Mouse (Mus musculus): ENCODE results near the gene Plekha7. TPM values are rescaled to one million over a fixed set of nuclear protein-coding genes. Genes with fewer than 3 reads are reported as not detected.

The Plekha7 gene
- polyA plus RNA-seq, 1 experiment from 2014 or later = 9.2 TPM

- WGBS = 85% methylated on average over 7 of the region's 7 CpGs
- Histone ChIP-seq H3K27me3 (replicated peaks; ENCODE audit: control insufficient read depth, insufficient read depth, low read length) (no peaks in the 10 kb centered on the region), H3K27ac (replicated peaks; ENCODE audit: low read depth, low read length) (no peak overlapping the region), H3K36me3 (ENCODE audit: control insufficient read depth, insufficient read depth, low read length) (no peaks in the 10 kb centered on the region), H3K4me2 (ENCODE audit: low read depth, low read length) (no peak overlapping the region), H3K4me3 (ENCODE audit: low read depth, low read length) (no peak overlapping the region), H3K9ac (ENCODE audit: low read depth, low read length) (no peak overlapping the region), H3K4me1 (ENCODE audit: control insufficient read depth, insufficient read depth, low read length) (no peaks in the 10 kb centered on the region), H3K9me3 (ENCODE audit: control insufficient read depth, low read length) (no peaks in the 10 kb centered on the region)
- ATAC-seq (ENCODE audit: low read depth) (no peak), DNase-seq (ENCODE audit: low spot score) (no peak)
These were observed 140.0 kb downstream of the Plekha7 start for GRCm38 (mm10) chr7:116168224-116168623.

- Histone ChIP-seq H3K36me3 (ENCODE audit: control insufficient read depth, insufficient read depth, low read length) (no peaks in the 10 kb centered on the region), H3K4me3 (ENCODE audit: low read depth, low read length) (no peak overlapping the region), H3K4me2 (ENCODE audit: low read depth, low read length) (no peak overlapping the region), H3K27me3 (replicated peaks; ENCODE audit: control insufficient read depth, insufficient read depth, low read length) (no peaks in the 10 kb centered on the region), H3K9me3 (ENCODE audit: control insufficient read depth, low read length) (no peaks in the 10 kb centered on the region), H3K9ac (ENCODE audit: low read depth, low read length) (no peak overlapping the region), H3K27ac (replicated peaks; ENCODE audit: low read depth, low read length) (no peak overlapping the region), H3K4me1 (ENCODE audit: control insufficient read depth, insufficient read depth, low read length) (no peaks in the 10 kb centered on the region)
- ATAC-seq (ENCODE audit: low read depth) (no peak), DNase-seq (ENCODE audit: low spot score) (no peak)
- 82% methylated on average over 12 of the region's 12 CpGs for WGBS
These were observed 143.9 kb downstream of the Plekha7 start for GRCm38 (mm10) chr7:116164232-116164631.

- Histone ChIP-seq H3K4me2 (ENCODE audit: low read depth, low read length) (no peak overlapping the region), H3K27ac (replicated peaks; ENCODE audit: low read depth, low read length) (no peak overlapping the region), H3K4me3 (ENCODE audit: low read depth, low read length) (no peak overlapping the region), H3K27me3 (replicated peaks; ENCODE audit: control insufficient read depth, insufficient read depth, low read length) (no peaks in the 10 kb centered on the region), H3K36me3 (ENCODE audit: control insufficient read depth, insufficient read depth, low read length) (no peaks in the 10 kb centered on the region), H3K9ac (ENCODE audit: low read depth, low read length) (no peak overlapping the region), H3K9me3 (ENCODE audit: control insufficient read depth, low read length) (no peaks in the 10 kb centered on the region), H3K4me1 (ENCODE audit: control insufficient read depth, insufficient read depth, low read length) (0 out of 2 replicates have a peak, but pooled peaks cover 2% of the 10 kb centered on the region)
- WGBS = 21% methylated on average over 5 of the region's 5 CpGs
- DNase-seq (ENCODE audit: low spot score) (peak; percentile 70), ATAC-seq (ENCODE audit: low read depth) (0 out of 2 replicates have a peak, but pooled peaks have one; percentile 22)
These were observed 146.6 kb downstream of the Plekha7 start for GRCm38 (mm10) chr7:116161544-116161943.

DNA sequence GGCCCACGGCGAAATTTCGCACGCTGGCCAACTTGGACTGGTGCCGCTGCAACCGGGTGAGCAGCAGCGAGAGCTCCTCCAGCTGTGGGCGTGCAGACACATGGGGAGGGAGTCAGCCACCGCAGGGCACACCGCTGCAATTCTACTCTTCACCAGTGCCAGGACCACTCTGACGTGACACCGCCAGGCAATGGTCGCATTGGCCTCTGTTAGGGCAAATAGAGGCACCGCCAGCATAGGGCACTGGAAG lies 151.4 kb downstream of the Plekha7 start:
- Histone ChIP-seq H3K27me3 (replicated peaks; ENCODE audit: control insufficient read depth, insufficient read depth, low read length) (no peaks in the 10 kb centered on the region), H3K9ac (ENCODE audit: low read depth, low read length) (no peak overlapping the region; the same call in 1 of the 2 replicates), H3K4me3 (ENCODE audit: low read depth, low read length) (no peak overlapping the region), H3K27ac (replicated peaks; ENCODE audit: low read depth, low read length) (no peak overlapping the region), H3K4me1 (ENCODE audit: control insufficient read depth, insufficient read depth, low read length) (0 out of 2 replicates have a peak, but pooled peaks cover 3% of the 10 kb centered on the region), H3K36me3 (ENCODE audit: control insufficient read depth, insufficient read depth, low read length) (no peaks in the 10 kb centered on the region), H3K9me3 (ENCODE audit: control insufficient read depth, low read length) (no peaks in the 10 kb centered on the region), H3K4me2 (ENCODE audit: low read depth, low read length) (peak overlapping the region; percentile 15; the same call in 1 of the 2 replicates)
- WGBS = 78% methylated on average over 14 of the region's 14 CpGs
- DNase-seq (ENCODE audit: low spot score) (no peak), ATAC-seq (ENCODE audit: low read depth) (no peak)

GRCm38 (mm10) chr7:116156072-116156893 lies 151.9 kb downstream of the Plekha7 start:
- H3K9me3 ChIP-seq (ENCODE audit: control insufficient read depth, low read length) = no peaks in the 10 kb centered on the region
- 56% methylated on average over 14 of the region's 17 CpGs for WGBS
- H3K27ac ChIP-seq (replicated peaks; ENCODE audit: low read depth, low read length) = no peak overlapping the region
- H3K4me1 ChIP-seq (ENCODE audit: control insufficient read depth, insufficient read depth, low read length) = 0 out of 2 replicates have a peak, but pooled peaks cover 3% of the 10 kb centered on the region
- no peaks in the 10 kb centered on the region for H3K36me3 ChIP-seq (ENCODE audit: control insufficient read depth, insufficient read depth, low read length)
- H3K4me2 ChIP-seq (ENCODE audit: low read depth, low read length) = peak overlapping the region; percentile 15; the same call in 1 of the 2 replicates
- no peaks in the 10 kb centered on the region for H3K27me3 ChIP-seq (replicated peaks; ENCODE audit: control insufficient read depth, insufficient read depth, low read length)
- DNase-seq (ENCODE audit: low spot score) (no peak), ATAC-seq (ENCODE audit: low read depth) (no peak)
- H3K4me3 ChIP-seq (ENCODE audit: low read depth, low read length) = no peak overlapping the region
- no peak overlapping the region; the same call in 1 of the 2 replicates for H3K9ac ChIP-seq (ENCODE audit: low read depth, low read length)

DNA sequence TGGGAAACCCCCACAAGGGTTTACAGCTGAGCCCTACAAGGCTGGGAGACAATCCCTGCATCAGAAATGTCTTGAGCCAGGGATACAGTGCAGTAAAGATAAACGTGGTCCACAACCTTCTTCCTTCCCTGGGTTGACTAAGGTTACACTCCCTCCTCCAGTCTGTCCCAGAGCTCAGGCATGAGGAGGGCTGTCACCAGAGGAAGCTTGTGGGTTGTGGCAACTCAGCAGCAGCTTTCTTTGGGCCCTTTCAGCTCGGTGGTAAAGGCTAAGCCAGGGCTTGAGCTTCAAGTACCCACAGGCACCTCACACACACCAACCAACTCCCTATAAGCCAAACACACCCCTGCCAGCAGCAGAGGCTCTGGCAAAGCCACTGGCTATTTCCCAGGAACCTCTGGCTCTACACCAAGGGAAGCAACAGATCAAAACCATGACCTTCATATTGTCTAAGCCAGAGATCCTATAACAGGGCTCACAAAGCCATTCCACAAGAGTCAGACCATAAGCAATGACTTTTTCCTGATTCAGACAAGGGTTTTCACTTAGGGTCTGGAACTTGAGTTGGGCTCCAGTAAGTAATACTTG lies 154.3 kb downstream of the Plekha7 start:
- WGBS = 64% methylated on average over 2 of the region's 2 CpGs
- Histone ChIP-seq H3K27ac (replicated peaks; ENCODE audit: low read depth, low read length) (no peak overlapping the region), H3K36me3 (ENCODE audit: control insufficient read depth, insufficient read depth, low read length) (no peaks in the 10 kb centered on the region), H3K9me3 (ENCODE audit: control insufficient read depth, low read length) (no peaks in the 10 kb centered on the region), H3K9ac (ENCODE audit: low read depth, low read length) (no peak overlapping the region), H3K4me1 (ENCODE audit: control insufficient read depth, insufficient read depth, low read length) (0 out of 2 replicates have a peak, but pooled peaks cover 3% of the 10 kb centered on the region), H3K4me2 (ENCODE audit: low read depth, low read length) (no peak overlapping the region), H3K27me3 (replicated peaks; ENCODE audit: control insufficient read depth, insufficient read depth, low read length) (no peaks in the 10 kb centered on the region), H3K4me3 (ENCODE audit: low read depth, low read length) (no peak overlapping the region)
- DNase-seq (ENCODE audit: low spot score) = no peak
- ATAC-seq (ENCODE audit: low read depth) = no peak

GRCm38 (mm10) chr7:116149568-116149967 lies 158.6 kb downstream of the Plekha7 start:
- Histone ChIP-seq H3K4me3 (ENCODE audit: low read depth, low read length) (no peak overlapping the region), H3K27ac (replicated peaks; ENCODE audit: low read depth, low read length) (no peak overlapping the region), H3K4me1 (ENCODE audit: control insufficient read depth, insufficient read depth, low read length) (no peaks in the 10 kb centered on the region), H3K36me3 (ENCODE audit: control insufficient read depth, insufficient read depth, low read length) (no peaks in the 10 kb centered on the region), H3K27me3 (replicated peaks; ENCODE audit: control insufficient read depth, insufficient read depth, low read length) (no peaks in the 10 kb centered on the region), H3K4me2 (ENCODE audit: low read depth, low read length) (no peak overlapping the region), H3K9ac (ENCODE audit: low read depth, low read length) (no peak overlapping the region), H3K9me3 (ENCODE audit: control insufficient read depth, low read length) (no peaks in the 10 kb centered on the region)
- ATAC-seq (ENCODE audit: low read depth) (no peak), DNase-seq (ENCODE audit: low spot score) (no peak)
- 61% methylated on average over 4 of the region's 4 CpGs for whole genome bisulfite sequencing

DNA sequence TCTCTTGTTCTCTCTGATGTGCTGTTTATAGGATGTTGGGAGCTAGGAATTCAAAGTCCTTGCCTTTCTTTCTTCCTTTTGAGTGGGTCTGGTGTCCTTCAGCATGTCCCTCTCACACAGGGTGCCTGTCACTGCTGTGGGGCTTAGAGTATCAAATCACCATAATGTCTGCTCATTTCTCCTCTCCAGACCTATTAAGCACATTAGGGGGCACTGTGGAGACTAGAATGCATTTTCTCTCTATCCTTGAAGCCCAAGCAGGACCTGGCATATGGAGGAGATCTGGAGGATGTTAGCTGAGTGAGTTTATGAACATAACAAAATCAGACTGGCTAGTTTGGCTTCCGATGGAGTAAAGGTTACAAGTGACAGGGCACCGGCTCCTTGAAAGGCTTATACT lies 161.1 kb downstream of the Plekha7 start:
- no peak overlapping the region for H3K9ac ChIP-seq (ENCODE audit: low read depth, low read length)
- H3K4me3 ChIP-seq (ENCODE audit: low read depth, low read length) = no peak overlapping the region
- ATAC-seq (ENCODE audit: low read depth) (no peak), DNase-seq (ENCODE audit: low spot score) (no peak)
- H3K27ac ChIP-seq (replicated peaks; ENCODE audit: low read depth, low read length) = no peak overlapping the region
- H3K4me2 ChIP-seq (ENCODE audit: low read depth, low read length) = no peak overlapping the region
- no peaks in the 10 kb centered on the region for H3K27me3 ChIP-seq (replicated peaks; ENCODE audit: control insufficient read depth, insufficient read depth, low read length)
- no peaks in the 10 kb centered on the region for H3K36me3 ChIP-seq (ENCODE audit: control insufficient read depth, insufficient read depth, low read length)
- no peaks in the 10 kb centered on the region for H3K9me3 ChIP-seq (ENCODE audit: control insufficient read depth, low read length)
- H3K4me1 ChIP-seq (ENCODE audit: control insufficient read depth, insufficient read depth, low read length) = no peaks in the 10 kb centered on the region
- 90% methylated on average over 2 of the region's 2 CpGs for WGBS

DNA sequence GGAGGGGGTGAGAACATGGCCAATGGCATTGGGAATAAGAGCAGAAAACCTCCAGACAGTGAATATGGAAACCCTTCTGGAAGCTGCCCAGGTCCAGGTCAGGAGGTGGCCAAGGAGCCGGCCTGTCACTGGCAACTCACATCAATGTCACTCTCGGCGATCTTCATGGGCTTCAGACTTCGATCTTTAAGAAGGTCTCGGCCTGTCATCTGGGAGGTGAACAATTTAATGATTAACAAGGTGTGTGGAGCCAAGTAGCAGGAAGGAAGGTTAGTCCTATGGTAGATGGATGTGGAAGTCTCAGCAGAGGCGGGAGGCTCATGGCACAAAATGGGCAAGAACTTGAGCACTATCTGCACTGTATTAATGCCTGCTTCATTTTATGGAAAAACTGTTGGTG lies 163.1 kb downstream of the Plekha7 start:
- ATAC-seq (ENCODE audit: low read depth) = no peak

More for the DNA sequence above, 163.1 kb downstream of the Plekha7 start:
- WGBS = 94% methylated on average over 6 of the region's 6 CpGs
- H3K36me3 ChIP-seq (ENCODE audit: control insufficient read depth, insufficient read depth, low read length) = no peaks in the 10 kb centered on the region
- H3K4me3 ChIP-seq (ENCODE audit: low read depth, low read length) = no peak overlapping the region
- H3K27me3 ChIP-seq (replicated peaks; ENCODE audit: control insufficient read depth, insufficient read depth, low read length) = no peaks in the 10 kb centered on the region
- no peaks in the 10 kb centered on the region for H3K9me3 ChIP-seq (ENCODE audit: control insufficient read depth, low read length)
- DNase-seq (ENCODE audit: low spot score) = no peak
- H3K27ac ChIP-seq (replicated peaks; ENCODE audit: low read depth, low read length) = no peak overlapping the region
- no peak overlapping the region for H3K9ac ChIP-seq (ENCODE audit: low read depth, low read length)
- H3K4me1 ChIP-seq (ENCODE audit: control insufficient read depth, insufficient read depth, low read length) = no peaks in the 10 kb centered on the region
- no peak overlapping the region for H3K4me2 ChIP-seq (ENCODE audit: low read depth, low read length)
